Mouse (Mus musculus): Measurements from ENCODE around the gene Cacna1a. TPM values are rescaled to one million over a fixed set of nuclear protein-coding genes. Genes with fewer than 3 reads are reported as not detected.

The Cacna1a gene
- polyA plus RNA-seq, 1 experiment from 2014 or later, result 8.3 TPM

- Histone ChIP-seq H3K27ac (no peak overlapping the region), H3K4me1 (replicated peaks) (peaks cover 42% of the 10 kb centered on the region)
- 54% methylated on average over 3 of the region's 3 CpGs for WGBS
These were observed 296.3 kb downstream of the Cacna1a start for GRCm38 (mm10) chr8:84684537-84684936.

GRCm38 (mm10) chr8:84686191-84687002 lies 298.2 kb downstream of the Cacna1a start, which contains the start of gene Trmt1:
TSS of gene Trmt1 (plus strand) at chr8:84686307.
- Histone ChIP-seq H3K4me3 (peak within 1 kb of the TSS; percentile 79), H3K27ac (peak within 1 kb of the TSS; percentile 88), H3K4me1 (replicated peaks) (peaks cover 55% of the 10 kb centered on the region), H3K9me3 (replicated peaks) (no peaks in the 10 kb centered on the region), H3K4me2 (peak within 1 kb of the TSS; percentile 78), H3K27me3 (no peaks in the 10 kb centered on the region), H3K9ac (peak within 1 kb of the TSS; percentile 96), H3K36me3 (peaks cover 6% of the 10 kb centered on the region; the same call in 1 of the 2 replicates)
- 14% methylated on average over 20 of the region's 20 CpGs for WGBS
- no peak for ATAC-seq (replicated peaks; ENCODE audit: insufficient number of reproducible peaks, insufficient read depth, low FRiP score, low read depth)

More at GRCm38 (mm10) chr8:84684537-84684936, 296.3 kb downstream of the Cacna1a start:
- H3K4me2 ChIP-seq, result no peak overlapping the region
- H3K9ac ChIP-seq, result no peak overlapping the region
- H3K27me3 ChIP-seq, result no peaks in the 10 kb centered on the region
- H3K36me3 ChIP-seq, result no peaks in the 10 kb centered on the region
- H3K9me3 ChIP-seq (replicated peaks), result no peaks in the 10 kb centered on the region
- no peak overlapping the region for H3K4me3 ChIP-seq
- no peak for ATAC-seq (replicated peaks; ENCODE audit: insufficient number of reproducible peaks, insufficient read depth, low FRiP score, low read depth)

- Histone ChIP-seq H3K9ac (peak overlapping the region; percentile 96), H3K4me3 (peak overlapping the region; percentile 79), H3K4me1 (replicated peaks) (peaks cover 55% of the 10 kb centered on the region), H3K27me3 (no peaks in the 10 kb centered on the region), H3K4me2 (peak overlapping the region; percentile 78), H3K27ac (peak overlapping the region; percentile 88), H3K36me3 (peaks cover 10% of the 10 kb centered on the region; the same call in 1 of the 2 replicates), H3K9me3 (replicated peaks) (no peaks in the 10 kb centered on the region)
- WGBS, result under 1% methylated on average over 53 of the region's 62 CpGs
- ATAC-seq (replicated peaks; ENCODE audit: insufficient number of reproducible peaks, insufficient read depth, low FRiP score, low read depth), result peak; percentile 45
These were observed 298.9 kb downstream of the Cacna1a start for GRCm38 (mm10) chr8:84687003-84687704.

- Histone ChIP-seq H3K27me3 (no peaks in the 10 kb centered on the region), H3K4me3 (peak within 1 kb of the TSS; percentile 86), H3K9ac (peak within 1 kb of the TSS; percentile 96), H3K9me3 (replicated peaks) (no peaks in the 10 kb centered on the region), H3K27ac (peak within 1 kb of the TSS; percentile 88), H3K4me1 (replicated peaks) (peaks cover 50% of the 10 kb centered on the region), H3K36me3 (peaks cover 16% of the 10 kb centered on the region; the same call in 1 of the 2 replicates), H3K4me2 (peak within 1 kb of the TSS; percentile 78)
- 0% methylated on average over 36 of the region's 37 CpGs for WGBS
- ATAC-seq (replicated peaks; ENCODE audit: insufficient number of reproducible peaks, insufficient read depth, low FRiP score, low read depth), result peak; percentile 81
These were observed 299.5 kb downstream of the Cacna1a start, which contains the start of gene Nacc1 for GRCm38 (mm10) chr8:84687705-84688100. TSS of gene Nacc1 (minus strand) at chr8:84687862.

- H3K4me2 ChIP-seq, result peak overlapping the region; percentile 96
- H3K27ac ChIP-seq, result peak overlapping the region; percentile 75
- H3K4me1 ChIP-seq (replicated peaks), result peaks cover 47% of the 10 kb centered on the region
- peaks cover 18% of the 10 kb centered on the region; the same call in 1 of the 2 replicates for H3K36me3 ChIP-seq
- 0% methylated on average over 47 of the region's 47 CpGs for WGBS
- H3K4me3 ChIP-seq, result peak overlapping the region; percentile 86
- H3K9ac ChIP-seq, result peak overlapping the region; percentile 79
- ATAC-seq (replicated peaks; ENCODE audit: insufficient number of reproducible peaks, insufficient read depth, low FRiP score, low read depth), result peak; percentile 75
- H3K9me3 ChIP-seq (replicated peaks), result no peaks in the 10 kb centered on the region
- H3K27me3 ChIP-seq, result no peaks in the 10 kb centered on the region
These were observed 301.1 kb downstream of the Cacna1a start for GRCm38 (mm10) chr8:84689091-84689915.

Other genes with a start within 250 kb of the Cacna1a start
- gene Cc2d1a, start 240.5 kb upstream of the Cacna1a start, polyA plus RNA-seq (2015; fragmentation: Nextera tagmentation; extraction: Ambion mirVana), result 11.9 and 18.7 TPM in 2 replicates
- gene 4930432K21Rik, start 240.4 kb upstream of the Cacna1a start, polyA plus RNA-seq (2015; fragmentation: Nextera tagmentation; extraction: Ambion mirVana), result 0.60 and 0.77 TPM in 2 replicates
- gene Nanos3, start 203.2 kb upstream of the Cacna1a start, polyA plus RNA-seq (2015; fragmentation: Nextera tagmentation; extraction: Ambion mirVana), result 1.4 and 1.6 TPM in 2 replicates
- gene Zswim4, start 151.4 kb upstream of the Cacna1a start, polyA plus RNA-seq (2015; fragmentation: Nextera tagmentation; extraction: Ambion mirVana), result 7.6 and 9.7 TPM in 2 replicates
- 290 and 291 TPM in 2 replicates for gene D8Ertd738e, start 138.7 kb upstream of the Cacna1a start, polyA plus RNA-seq (2015; fragmentation: Nextera tagmentation; extraction: Ambion mirVana)
- 36.1 and 42.7 TPM in 2 replicates for gene Mri1, start 131.1 kb upstream of the Cacna1a start, polyA plus RNA-seq (2015; fragmentation: Nextera tagmentation; extraction: Ambion mirVana)
- gene Ccdc130, start 118.1 kb upstream of the Cacna1a start, polyA plus RNA-seq (2015; fragmentation: Nextera tagmentation; extraction: Ambion mirVana), result 15.2 and 15.7 TPM in 2 replicates